Mouse (Mus musculus) hindbrain, embryonic 11.5 days (tissue): ENCODE results near the gene Cdc37. TPM values are rescaled to one million over a fixed set of nuclear protein-coding genes. Genes with fewer than 3 reads are reported as not detected.
A peak's percentile ranks its signal among the peaks of the same experiment; 100 is the strongest.

Source experiments
- ATAC-seq: fragments of 200-750 bp; cut with Nextera tagmentation; 2 replicates; pipeline ENCODE4 v1.8.0; 2017; ENCODE audit warnings: mild to moderate bottlenecking, moderate TSS enrichment, moderate library complexity; ENCODE audit not compliant: low FRiP score
- DNase-seq: peaks from one replicate; pipeline ENCODE4 v3.0.0-alpha.2; 2015; ENCODE audit warnings: low spot score
- H3K27ac ChIP-seq: fragments of 300-500 bp; sonication (generic); 2 replicates; pipeline ENCODE4 v1.5.1; 2014; ENCODE audit warnings: mild to moderate bottlenecking, low read depth, low read length
- H3K27me3 ChIP-seq: fragments of 300-500 bp; sonication (generic); 2 replicates; pipeline ENCODE4 v1.6.1; 2014; ENCODE audit warnings: mild to moderate bottlenecking, low read length, moderate library complexity, mixed read lengths; ENCODE audit not compliant: control insufficient read depth, insufficient read depth
- H3K36me3 ChIP-seq: fragments of 300-500 bp; sonication (generic); 2 replicates; pipeline ENCODE4 v1.6.1; 2014; ENCODE audit warnings: mild to moderate bottlenecking, low read length, moderate library complexity, mixed read lengths; ENCODE audit not compliant: control insufficient read depth, insufficient read depth
- H3K4me1 ChIP-seq: fragments of 300-500 bp; sonication (generic); replicated peaks from 2 replicates; pipeline ENCODE4 v1.6.1; 2014; ENCODE audit warnings: low read length, mixed read lengths; ENCODE audit not compliant: control insufficient read depth, insufficient read depth
- H3K4me2 ChIP-seq: fragments of 300-500 bp; sonication (generic); replicated peaks from 2 replicates; pipeline ENCODE4 v1.6.1; 2014; ENCODE audit warnings: mild to moderate bottlenecking, low read depth, low read length
- H3K4me3 ChIP-seq: fragments of 300-500 bp; sonication (generic); 2 replicates; pipeline ENCODE4 v1.5.1; 2014; ENCODE audit warnings: low read depth, low read length
- H3K9ac ChIP-seq: fragments of 300-500 bp; sonication (generic); 2 replicates; pipeline ENCODE4 v1.6.1; 2014; ENCODE audit warnings: low read depth, low read length
- H3K9me3 ChIP-seq: fragments of 300-500 bp; sonication (generic); 2 replicates; pipeline ENCODE4 v1.6.1; 2016; ENCODE audit warnings: low read length; ENCODE audit not compliant: control insufficient read depth
- WGBS: fragments of 180-500 bp; shearing (Covaris S2); extraction: QIAGEN DNeasy Blood & Tissue Kit; methylation state at CpG from one replicate; pipeline ENCODE4 v1.1.7; 2014; 5-methylcytosine and 5-hydroxymethylcytosine counted together
- polyA plus RNA-seq: library from polyadenylated mRNA; unstranded; fragments of >200 nt; fragmentation: Nextera tagmentation; extraction: Ambion mirVana; gene quantifications from 2 replicates; pipeline ENCODE4 v1.2.1, GENCODE M21; 2014

The Cdc37 gene
- polyA plus RNA-seq, 1 experiment from 2014 or later, result 306 TPM

- no peak overlapping the region for H3K9ac ChIP-seq
- WGBS, result 78% methylated on average over 6 of the region's 6 CpGs
- no peak for ATAC-seq
Measured at GRCm38 (mm10) chr9:21172364-21172763, 22.6 kb upstream of the Cdc37 start.

GRCm38 (mm10) chr9:21169157-21169556, 19.4 kb upstream of the Cdc37 start:
- Histone ChIP-seq H3K4me1 (peaks cover 15% of the 10 kb centered on the region; the same call in 1 of the 2 replicates), H3K36me3 (no peaks in the 10 kb centered on the region), H3K4me2 (no peak overlapping the region), H3K27ac (no peak overlapping the region), H3K9ac (no peak overlapping the region), H3K9me3 (no peaks in the 10 kb centered on the region), H3K27me3 (peaks cover 32% of the 10 kb centered on the region), H3K4me3 (no peak overlapping the region)
- DNase-seq, result no peak
- 28% methylated on average over 1 of the region's 1 CpGs for WGBS
- peak; percentile 11; the same call in 1 of the 2 replicates for ATAC-seq

More at GRCm38 (mm10) chr9:21172364-21172763, 22.6 kb upstream of the Cdc37 start:
- H3K4me3 ChIP-seq, result no peak overlapping the region
- peaks cover 6% of the 10 kb centered on the region; the same call in 1 of the 2 replicates for H3K4me1 ChIP-seq
- no peak overlapping the region for H3K4me2 ChIP-seq
- no peaks in the 10 kb centered on the region; the same call in 1 of the 2 replicates for H3K27me3 ChIP-seq
- DNase-seq, result no peak
- no peaks in the 10 kb centered on the region for H3K9me3 ChIP-seq
- no peaks in the 10 kb centered on the region for H3K36me3 ChIP-seq
- H3K27ac ChIP-seq, result no peak overlapping the region

GRCm38 (mm10) chr9:21168161-21169123, 18.7 kb upstream of the Cdc37 start:
- Histone ChIP-seq H3K36me3 (no peaks in the 10 kb centered on the region), H3K27ac (peak overlapping the region; percentile 4; the same call in 1 of the 2 replicates), H3K4me1 (peaks cover 17% of the 10 kb centered on the region; the same call in 1 of the 2 replicates), H3K4me3 (no peak overlapping the region), H3K27me3 (peaks cover 39% of the 10 kb centered on the region), H3K9ac (peak overlapping the region; percentile 1; the same call in 1 of the 2 replicates), H3K9me3 (no peaks in the 10 kb centered on the region), H3K4me2 (peak overlapping the region; percentile 27)
- ATAC-seq (peak; percentile 66), DNase-seq (peak; percentile 84)
- WGBS, result 10% methylated on average over 30 of the region's 30 CpGs

GRCm38 (mm10) chr9:21167140-21168097, 17.6 kb upstream of the Cdc37 start:
- peak; percentile 32 for DNase-seq
- no peak overlapping the region for H3K27ac ChIP-seq
- peaks cover 17% of the 10 kb centered on the region; the same call in 1 of the 2 replicates for H3K4me1 ChIP-seq
- H3K4me3 ChIP-seq, result no peak overlapping the region
- no peak overlapping the region for H3K9ac ChIP-seq
- 0 out of 2 replicates have a peak overlapping the region, but pooled peaks have one; percentile 27 for H3K4me2 ChIP-seq
- no peak for ATAC-seq
- WGBS, result 56% methylated on average over 10 of the region's 10 CpGs
- H3K9me3 ChIP-seq, result no peaks in the 10 kb centered on the region
- peaks cover 45% of the 10 kb centered on the region for H3K27me3 ChIP-seq
- H3K36me3 ChIP-seq, result no peaks in the 10 kb centered on the region

- Histone ChIP-seq H3K4me1 (peaks cover 17% of the 10 kb centered on the region; the same call in 1 of the 2 replicates), H3K9me3 (no peaks in the 10 kb centered on the region), H3K27ac (no peak overlapping the region), H3K4me2 (no peak overlapping the region), H3K36me3 (no peaks in the 10 kb centered on the region), H3K4me3 (no peak overlapping the region; the same call in 1 of the 2 replicates), H3K27me3 (peaks cover 52% of the 10 kb centered on the region), H3K9ac (no peak overlapping the region)
- ATAC-seq (no peak), DNase-seq (no peak)
- 38% methylated on average over 3 of the region's 3 CpGs for WGBS
Measured at GRCm38 (mm10) chr9:21166516-21166915, 16.7 kb upstream of the Cdc37 start.

GRCm38 (mm10) chr9:21165952-21166451, 16.2 kb upstream of the Cdc37 start:
- Histone ChIP-seq H3K27ac (no peak overlapping the region), H3K9ac (peak overlapping the region; percentile 37; the same call in 1 of the 2 replicates), H3K4me2 (peak overlapping the region; percentile 64), H3K4me1 (peaks cover 17% of the 10 kb centered on the region; the same call in 1 of the 2 replicates), H3K9me3 (no peaks in the 10 kb centered on the region), H3K27me3 (peaks cover 52% of the 10 kb centered on the region), H3K36me3 (no peaks in the 10 kb centered on the region), H3K4me3 (peak overlapping the region; percentile 41)
- under 1% methylated on average over 45 of the region's 47 CpGs for WGBS
- DNase-seq, result peak; percentile 66
- no peak for ATAC-seq

DNA sequence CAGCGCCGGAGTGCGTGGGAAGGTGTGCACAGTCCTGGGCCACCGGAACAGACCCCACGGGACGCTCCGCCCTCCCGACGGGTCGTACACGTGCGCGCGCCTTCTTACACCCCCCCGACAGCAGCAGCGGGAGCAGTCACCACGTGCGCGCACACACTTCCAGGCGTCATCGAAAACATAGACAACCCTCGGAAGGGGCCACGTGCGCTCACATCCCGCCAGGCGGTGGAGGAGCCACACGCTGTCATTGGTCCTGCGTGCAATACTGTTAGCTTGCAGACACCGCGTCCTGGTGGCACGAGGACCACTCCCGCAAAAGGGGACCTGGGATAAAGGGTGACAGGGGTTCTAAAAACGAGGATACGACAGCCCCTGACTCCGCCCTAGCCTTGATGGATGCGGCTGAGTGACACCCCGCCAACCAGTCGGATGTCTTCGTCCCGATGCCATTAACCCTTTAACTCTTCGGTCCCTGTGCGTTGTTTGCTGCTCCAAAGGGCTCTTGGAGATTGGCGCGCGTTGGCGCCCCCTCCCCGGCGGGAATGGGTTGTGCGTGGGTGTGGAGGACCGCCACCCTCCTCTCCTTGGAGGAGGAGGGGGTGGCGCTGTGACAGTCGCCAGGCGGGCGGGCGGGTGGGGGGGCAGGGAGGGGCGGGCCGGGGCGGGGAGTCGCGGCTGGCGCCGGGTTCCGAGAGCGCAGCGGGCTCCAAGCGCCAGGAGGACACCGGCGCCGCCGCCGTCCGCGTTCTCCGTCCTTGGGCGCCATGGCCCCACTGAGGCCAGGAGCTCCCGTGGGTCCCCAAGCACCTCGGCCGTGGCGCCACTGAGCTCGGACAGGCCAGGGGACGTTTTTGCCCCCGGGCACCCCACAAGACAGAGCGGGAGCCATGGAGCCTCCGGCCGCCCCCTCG, 15.5 kb upstream of the Cdc37 start, which contains the start of gene Pde4a:
Pde4a (plus strand) TSS at position 674 of the 911 bp plus-strand sequence.
- Histone ChIP-seq H3K9ac (peak within 1 kb of the TSS; percentile 37; the same call in 1 of the 2 replicates), H3K4me1 (peaks cover 17% of the 10 kb centered on the region; the same call in 1 of the 2 replicates), H3K4me3 (peak within 1 kb of the TSS; percentile 41), H3K4me2 (peak within 1 kb of the TSS; percentile 64), H3K27me3 (peaks cover 52% of the 10 kb centered on the region), H3K27ac (no peak within 1 kb of the TSS), H3K36me3 (no peaks in the 10 kb centered on the region), H3K9me3 (no peaks in the 10 kb centered on the region)
- ATAC-seq, result no peak
- 1% methylated on average over 76 of the region's 86 CpGs for WGBS
- peak; percentile 59 for DNase-seq
